Mouse (Mus musculus) liver, postnatal 0 days (tissue): Measurements from ENCODE around the gene Mtcl1.

ENCODE experiments used
- CTCF ChIP-seq: sonication (generic); IDR thresholded peaks from 2 replicates; pipeline ENCODE4 v1.5.1; 2016; ENCODE audit warnings: antibody characterized with exemption, low read depth
- EP300 ChIP-seq: IDR thresholded peaks from 2 replicates; pipeline ENCODE4 v1.6.1; 2016; ENCODE audit warnings: antibody characterized with exemption, low read depth, mild to moderate bottlenecking

- TF ChIP-seq EP300 (no peak), CTCF (no peak)
Measured at GRCm38 (mm10) chr17:66480491-66481278, 31.1 kb upstream of the Mtcl1 start.
